Mouse (Mus musculus) embryonic fibroblast, embryonic 13.5 days (primary cell): ENCODE results near the gene Unc119b.

Experiments used
- CTCF ChIP-seq: IDR thresholded peaks from 2 replicates; pipeline ENCODE4 v1.5.1; 2011; ENCODE audit warnings: mild to moderate bottlenecking, control low read depth, low read length, moderate library complexity, borderline replicate concordance; ENCODE audit not compliant: insufficient read depth
- POLR2A ChIP-seq: IDR thresholded peaks from 2 replicates; pipeline ENCODE4 v1.6.1; 2011; ENCODE audit warnings: low read depth, mild to moderate bottlenecking, control low read depth, low read length, moderate library complexity

GRCm38 (mm10) chr5:115150991-115151390 lies 16.2 kb upstream of the Unc119b start:
- TF ChIP-seq CTCF = no peak
- TF ChIP-seq POLR2A = no peak
